Mouse (Mus musculus) forebrain, embryonic 11.5 days (tissue): ENCODE data around the gene Ncdn. TPM values are rescaled to one million over a fixed set of nuclear protein-coding genes. Genes with fewer than 3 reads are reported as not detected.
A peak's percentile ranks its signal among the peaks of the same experiment; 100 is the strongest.

ENCODE experiments used
- ATAC-seq: fragments of 200-750 bp; cut with Nextera tagmentation; replicated peaks from 2 replicates; pipeline ENCODE4 v1.8.0; 2017; ENCODE audit warnings: moderate TSS enrichment; ENCODE audit not compliant: low FRiP score
- DNase-seq: peaks from one replicate; pipeline ENCODE4 v3.0.0-alpha.2; 2017; ENCODE audit warnings: low spot score
- H3K27ac ChIP-seq: fragments of 300-500 bp; sonication (generic); 2 replicates; pipeline ENCODE4 v1.5.1; 2014; ENCODE audit warnings: low read depth, low read length
- H3K27me3 ChIP-seq: fragments of 300-500 bp; sonication (generic); 2 replicates; pipeline ENCODE4 v1.6.1; 2014; ENCODE audit warnings: mild to moderate bottlenecking, low read length, mixed read lengths; ENCODE audit not compliant: control insufficient read depth, insufficient read depth
- H3K36me3 ChIP-seq: fragments of 300-500 bp; sonication (generic); 2 replicates; pipeline ENCODE4 v1.6.1; 2014; ENCODE audit warnings: mild to moderate bottlenecking, low read length, moderate library complexity, mixed read lengths; ENCODE audit not compliant: control insufficient read depth, insufficient read depth
- H3K4me1 ChIP-seq: fragments of 300-500 bp; sonication (generic); replicated peaks from 2 replicates; pipeline ENCODE4 v1.6.1; 2014; ENCODE audit warnings: low read length, mixed read lengths; ENCODE audit not compliant: control insufficient read depth, insufficient read depth
- H3K4me2 ChIP-seq: fragments of 300-500 bp; sonication (generic); 2 replicates; pipeline ENCODE4 v1.6.1; 2014; ENCODE audit warnings: low read depth, mild to moderate bottlenecking, low read length, moderate library complexity, mixed read lengths; ENCODE audit not compliant: severe bottlenecking
- H3K4me3 ChIP-seq: fragments of 300-500 bp; sonication (generic); 2 replicates; pipeline ENCODE4 v1.5.1; 2014; ENCODE audit warnings: low read depth, low read length
- H3K9ac ChIP-seq: fragments of 300-500 bp; sonication (generic); 2 replicates; pipeline ENCODE4 v1.6.1; 2014; ENCODE audit warnings: low read length
- H3K9me3 ChIP-seq: fragments of 300-500 bp; sonication (generic); 2 replicates; pipeline ENCODE4 v1.6.1; 2016; ENCODE audit warnings: low read length, mixed read lengths; ENCODE audit not compliant: control insufficient read depth
- WGBS: fragments of 180-500 bp; shearing (Covaris S2); extraction: QIAGEN DNeasy Blood & Tissue Kit; methylation state at CpG from one replicate; pipeline ENCODE4 v1.1.7; 2014; 5-methylcytosine and 5-hydroxymethylcytosine counted together
- polyA plus RNA-seq: library from polyadenylated mRNA; unstranded; fragments of >200 nt; fragmentation: Nextera tagmentation; extraction: Ambion mirVana; gene quantifications from 2 replicates; pipeline ENCODE4 v1.2.1, GENCODE M21; 2014

Gene Ncdn
- polyA plus RNA-seq, 1 experiment from 2014 or later, result 37.3 TPM

DNA sequence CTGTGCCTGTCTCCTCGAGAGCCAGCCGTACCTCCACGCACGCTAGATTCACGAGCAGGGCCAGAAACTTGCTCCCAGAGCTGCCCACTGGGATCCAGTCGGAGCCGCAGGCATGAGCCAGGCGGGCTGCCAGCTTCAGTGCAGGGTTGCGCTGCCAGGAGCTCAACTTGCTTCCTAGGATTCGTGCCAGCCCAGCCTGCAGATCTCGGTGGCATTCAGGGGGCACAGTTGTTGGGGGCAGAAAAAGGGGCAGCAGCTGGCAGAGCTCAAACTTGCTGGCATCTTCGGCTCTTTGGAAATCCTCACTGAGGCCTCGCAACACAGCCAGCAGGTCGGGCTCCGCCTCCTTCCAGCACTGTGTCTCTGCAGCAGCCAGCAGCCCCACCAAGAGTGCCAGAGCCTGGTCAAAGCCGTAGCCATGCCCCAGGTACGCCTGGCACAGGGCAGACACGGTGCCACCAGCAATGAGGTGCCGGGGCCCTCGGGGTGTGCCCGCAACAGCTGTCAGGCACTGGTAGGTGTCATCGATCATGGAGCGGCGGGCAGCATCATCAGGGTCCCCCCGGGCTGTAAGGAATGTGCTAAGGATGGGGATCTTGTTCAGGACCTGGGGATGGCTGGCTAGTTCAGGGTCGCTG, 3.1 kb downstream of the Ncdn start:
- Histone ChIP-seq H3K4me1 (peaks cover 13% of the 10 kb centered on the region), H3K36me3 (no peaks in the 10 kb centered on the region; the same call in 1 of the 2 replicates), H3K9ac (no peak overlapping the region), H3K4me3 (no peak overlapping the region), H3K9me3 (no peaks in the 10 kb centered on the region), H3K27me3 (no peaks in the 10 kb centered on the region), H3K27ac (no peak overlapping the region), H3K4me2 (no peak overlapping the region)
- 92% methylated on average over 26 of the region's 26 CpGs for WGBS
- ATAC-seq (no peak), DNase-seq (peak; percentile 50)

DNA sequence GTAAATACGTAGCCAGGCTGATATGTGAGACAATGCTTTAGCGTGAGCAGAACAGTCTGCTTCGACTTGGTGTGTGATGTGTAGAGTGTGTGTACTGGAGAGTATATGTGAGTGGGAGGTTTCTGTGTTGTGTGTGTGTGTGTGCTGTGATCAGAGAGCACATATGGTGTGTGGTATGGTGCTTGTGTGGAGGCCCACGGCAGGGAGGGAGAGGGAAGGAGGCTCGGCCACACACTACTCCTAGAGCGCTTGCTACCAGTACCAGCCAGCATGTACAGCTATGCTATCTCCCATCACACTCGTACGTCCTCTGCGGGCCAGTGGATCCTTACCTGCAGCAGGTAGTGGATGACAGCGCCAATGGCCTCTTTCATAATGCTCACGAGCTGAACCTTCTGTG, 3.7 kb downstream of the Ncdn start:
- no peak for DNase-seq
- H3K9ac ChIP-seq, result no peak overlapping the region
- no peaks in the 10 kb centered on the region for H3K27me3 ChIP-seq
- no peak overlapping the region for H3K27ac ChIP-seq
- H3K4me1 ChIP-seq, result peaks cover 13% of the 10 kb centered on the region
- H3K36me3 ChIP-seq, result no peaks in the 10 kb centered on the region; the same call in 1 of the 2 replicates
- no peak overlapping the region for H3K4me3 ChIP-seq
- no peak overlapping the region for H3K4me2 ChIP-seq
- WGBS, result 87% methylated on average over 11 of the region's 11 CpGs
- no peak for ATAC-seq
- no peaks in the 10 kb centered on the region for H3K9me3 ChIP-seq

DNA sequence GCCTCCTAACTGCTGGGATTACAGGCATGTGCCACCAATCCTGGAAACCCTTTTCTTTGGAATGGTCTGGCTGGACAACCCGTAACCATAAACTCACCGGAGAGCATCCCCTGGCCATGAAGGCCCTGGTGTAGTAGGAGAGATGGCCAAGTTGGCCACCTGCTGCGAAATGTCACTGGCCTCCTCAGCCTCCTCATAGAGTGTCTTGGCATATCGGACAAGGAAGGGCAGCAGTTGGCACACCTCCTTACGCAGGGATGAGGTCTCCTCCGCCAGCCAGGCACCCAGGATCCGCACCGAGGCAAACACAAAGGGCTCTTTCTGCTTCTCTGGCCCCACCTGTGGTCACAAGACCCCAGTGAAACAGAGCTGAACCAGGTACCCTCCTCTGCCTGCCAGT, 4.9 kb downstream of the Ncdn start:
- Histone ChIP-seq H3K27me3 (no peaks in the 10 kb centered on the region), H3K36me3 (no peaks in the 10 kb centered on the region; the same call in 1 of the 2 replicates), H3K9me3 (no peaks in the 10 kb centered on the region), H3K4me1 (peaks cover 16% of the 10 kb centered on the region), H3K27ac (no peak overlapping the region), H3K9ac (no peak overlapping the region), H3K4me2 (no peak overlapping the region), H3K4me3 (no peak overlapping the region)
- no peak for ATAC-seq
- WGBS, result 95% methylated on average over 8 of the region's 8 CpGs
- peak; percentile 42 for DNase-seq

DNA sequence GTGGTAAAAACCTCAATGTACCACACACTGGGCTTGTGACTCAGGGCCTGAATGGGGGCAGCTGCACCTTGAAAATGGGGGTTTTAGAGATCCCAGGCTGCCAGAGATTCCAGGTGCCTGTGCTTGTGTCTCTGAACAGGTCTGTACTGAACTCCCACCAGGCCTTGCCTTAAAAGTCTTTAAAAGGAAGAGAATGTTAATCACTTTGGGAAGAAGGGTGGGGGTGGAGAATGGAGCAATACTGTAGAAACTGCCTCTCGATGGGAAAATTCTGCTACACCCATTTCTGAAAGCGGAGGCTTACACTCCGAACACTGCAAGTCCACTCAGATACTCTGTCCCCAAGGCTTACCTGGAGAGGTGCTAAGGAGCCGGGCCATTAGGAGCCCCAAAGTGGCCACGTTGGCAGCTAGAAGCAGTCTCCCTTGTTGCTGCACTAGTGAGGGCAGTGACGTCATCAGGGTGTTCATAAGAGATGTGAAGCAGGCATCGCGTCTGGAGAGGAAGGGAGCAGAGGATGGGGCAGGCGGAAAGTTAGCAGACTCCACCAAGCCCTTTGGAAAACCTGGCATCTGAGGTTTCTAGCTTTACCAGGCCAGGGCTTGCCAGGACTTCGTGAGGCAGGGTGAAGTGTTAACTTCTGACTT, 6.9 kb downstream of the Ncdn start:
- no peak overlapping the region for H3K4me2 ChIP-seq
- H3K36me3 ChIP-seq, result no peaks in the 10 kb centered on the region; the same call in 1 of the 2 replicates
- H3K9ac ChIP-seq, result no peak overlapping the region
- peaks cover 2% of the 10 kb centered on the region; the same call in 1 of the 2 replicates for H3K27me3 ChIP-seq
- no peaks in the 10 kb centered on the region for H3K9me3 ChIP-seq
- no peak overlapping the region for H3K4me3 ChIP-seq
- ATAC-seq (no peak), DNase-seq (peak; percentile 45)
- H3K4me1 ChIP-seq, result peaks cover 7% of the 10 kb centered on the region; the same call in 1 of the 2 replicates
- no peak overlapping the region for H3K27ac ChIP-seq
- WGBS, result 86% methylated on average over 10 of the region's 10 CpGs

DNA sequence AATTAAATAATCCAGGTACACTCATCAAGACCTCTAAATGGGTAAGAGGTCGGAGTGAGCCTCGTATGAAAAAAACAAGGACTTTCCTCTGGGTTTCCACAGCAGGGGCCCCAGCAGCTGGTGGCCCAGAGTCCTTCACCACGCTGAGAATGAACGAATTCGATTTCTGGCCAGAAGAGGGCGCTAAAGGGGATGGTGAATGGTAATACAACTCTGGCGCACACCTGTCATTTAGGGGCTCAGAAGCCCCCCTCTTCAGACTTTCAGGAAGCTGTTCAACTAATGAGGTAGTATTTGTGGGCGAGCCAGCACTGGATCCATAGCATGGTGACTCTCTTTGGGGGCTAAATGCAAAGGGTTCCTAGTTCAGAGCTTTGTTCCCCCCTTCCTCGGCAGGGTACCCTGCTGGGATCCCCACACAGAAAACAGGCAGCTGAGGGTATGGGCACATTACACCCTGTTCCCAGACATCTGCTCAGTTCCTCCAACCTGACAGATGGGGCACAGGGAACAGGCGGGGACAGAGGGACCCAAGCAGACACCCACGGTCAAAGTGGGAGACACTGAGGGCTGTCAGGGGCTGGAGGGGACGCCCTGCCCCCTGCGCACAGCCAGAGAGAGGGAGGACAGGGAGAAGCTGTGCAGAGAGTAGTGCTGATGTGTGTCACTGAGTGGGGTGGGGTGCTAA, 7.6 kb downstream of the Ncdn start:
- Histone ChIP-seq H3K4me1 (0 out of 2 replicates have a peak, but pooled peaks cover 5% of the 10 kb centered on the region), H3K27me3 (peaks cover 2% of the 10 kb centered on the region; the same call in 1 of the 2 replicates), H3K4me2 (no peak overlapping the region), H3K4me3 (no peak overlapping the region), H3K27ac (no peak overlapping the region), H3K36me3 (no peaks in the 10 kb centered on the region; the same call in 1 of the 2 replicates), H3K9ac (no peak overlapping the region), H3K9me3 (no peaks in the 10 kb centered on the region)
- 35% methylated on average over 13 of the region's 13 CpGs for WGBS
- DNase-seq, result peak; percentile 72
- no peak for ATAC-seq

DNA sequence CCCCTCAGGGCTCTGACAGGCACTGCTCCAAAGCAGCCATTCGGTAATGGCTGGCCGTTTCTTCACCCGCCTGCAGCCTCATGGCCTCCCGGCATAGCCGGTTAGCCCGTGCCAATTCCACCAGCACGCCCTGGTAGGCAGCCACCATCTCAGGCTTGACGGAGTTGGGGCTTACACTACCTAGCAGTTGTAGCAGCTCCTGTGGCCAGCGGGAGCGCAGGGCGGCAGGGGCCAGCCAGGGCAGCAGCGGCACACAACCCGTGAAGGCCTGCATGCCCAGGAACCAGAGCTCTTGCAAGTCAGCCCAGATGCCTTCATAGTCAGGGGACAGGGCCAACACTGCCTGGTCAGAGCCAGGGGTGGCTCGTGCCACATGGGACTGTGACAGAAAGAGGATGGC, 8.4 kb downstream of the Ncdn start:
- WGBS, result 90% methylated on average over 14 of the region's 14 CpGs

DNA sequence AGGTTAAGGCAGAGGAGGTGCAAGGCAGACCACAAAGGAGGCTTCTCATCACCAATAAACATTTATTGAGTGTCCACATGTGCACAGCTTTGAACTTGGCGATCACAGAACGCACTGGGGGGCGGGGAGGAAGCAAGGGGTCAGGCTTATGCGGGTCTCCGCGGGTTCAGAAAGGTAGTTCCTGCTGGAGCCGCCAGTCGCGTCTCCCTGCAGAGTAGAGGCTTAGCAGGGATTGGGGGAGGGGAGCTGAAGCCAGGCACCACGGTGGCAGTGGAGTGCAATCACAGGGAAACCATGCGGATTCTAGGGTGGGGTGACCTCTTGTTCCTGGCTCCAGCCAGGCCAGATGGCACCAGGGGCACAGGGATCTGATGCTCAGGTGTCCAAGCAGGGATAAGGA, 9.5 kb downstream of the Ncdn start:
- peak; percentile 55 for DNase-seq
- H3K27me3 ChIP-seq, result peaks cover 11% of the 10 kb centered on the region; the same call in 1 of the 2 replicates
- no peak for ATAC-seq
- H3K4me2 ChIP-seq, result no peak overlapping the region
- no peak overlapping the region for H3K9ac ChIP-seq
- no peaks in the 10 kb centered on the region; the same call in 1 of the 2 replicates for H3K36me3 ChIP-seq
- H3K9me3 ChIP-seq, result no peaks in the 10 kb centered on the region
- WGBS, result 6% methylated on average over 11 of the region's 11 CpGs
- H3K27ac ChIP-seq, result no peak overlapping the region
- H3K4me1 ChIP-seq, result 0 out of 2 replicates have a peak, but pooled peaks cover 5% of the 10 kb centered on the region
- no peak overlapping the region for H3K4me3 ChIP-seq

More for the DNA sequence above, 8.4 kb downstream of the Ncdn start:
- ATAC-seq, result no peak
- no peak overlapping the region for H3K4me3 ChIP-seq
- 0 out of 2 replicates have a peak, but pooled peaks cover 5% of the 10 kb centered on the region for H3K4me1 ChIP-seq
- H3K27ac ChIP-seq, result no peak overlapping the region
- DNase-seq, result peak; percentile 52
- no peaks in the 10 kb centered on the region; the same call in 1 of the 2 replicates for H3K36me3 ChIP-seq
- H3K27me3 ChIP-seq, result peaks cover 2% of the 10 kb centered on the region; the same call in 1 of the 2 replicates
- no peaks in the 10 kb centered on the region for H3K9me3 ChIP-seq
- no peak overlapping the region for H3K4me2 ChIP-seq
- no peak overlapping the region for H3K9ac ChIP-seq

DNA sequence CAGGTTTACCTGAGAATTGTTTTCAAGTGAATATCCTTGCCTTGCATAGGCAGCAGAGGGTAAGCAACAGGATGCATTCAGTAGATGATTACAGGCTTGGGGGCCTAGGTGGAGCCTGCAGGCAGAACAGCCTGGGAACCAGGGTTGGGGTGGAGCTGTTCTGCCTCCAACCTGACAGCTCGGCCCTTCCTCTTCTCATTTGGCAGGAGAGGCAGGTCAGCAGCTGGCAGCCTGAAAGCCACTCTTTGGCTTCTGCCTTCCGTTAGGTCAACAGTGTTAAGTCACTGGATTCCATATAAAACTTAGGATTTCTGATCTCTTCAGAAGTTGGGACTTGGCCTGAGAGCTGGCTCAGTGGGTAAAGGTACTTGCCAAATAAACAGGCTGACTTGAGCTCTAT, 10.3 kb downstream of the Ncdn start:
- ATAC-seq, result no peak
- Histone ChIP-seq H3K4me3 (no peak overlapping the region), H3K9me3 (no peaks in the 10 kb centered on the region), H3K4me2 (no peak overlapping the region), H3K27me3 (peaks cover 18% of the 10 kb centered on the region), H3K36me3 (no peaks in the 10 kb centered on the region; the same call in 1 of the 2 replicates), H3K9ac (no peak overlapping the region), H3K4me1 (0 out of 2 replicates have a peak, but pooled peaks cover 5% of the 10 kb centered on the region), H3K27ac (no peak overlapping the region)
- DNase-seq, result peak; percentile 38
- WGBS, result 61% methylated on average over 2 of the region's 2 CpGs
